Comparison of ENCODE assay signal across 9 mouse cellular contexts in the genomic region with DNA sequence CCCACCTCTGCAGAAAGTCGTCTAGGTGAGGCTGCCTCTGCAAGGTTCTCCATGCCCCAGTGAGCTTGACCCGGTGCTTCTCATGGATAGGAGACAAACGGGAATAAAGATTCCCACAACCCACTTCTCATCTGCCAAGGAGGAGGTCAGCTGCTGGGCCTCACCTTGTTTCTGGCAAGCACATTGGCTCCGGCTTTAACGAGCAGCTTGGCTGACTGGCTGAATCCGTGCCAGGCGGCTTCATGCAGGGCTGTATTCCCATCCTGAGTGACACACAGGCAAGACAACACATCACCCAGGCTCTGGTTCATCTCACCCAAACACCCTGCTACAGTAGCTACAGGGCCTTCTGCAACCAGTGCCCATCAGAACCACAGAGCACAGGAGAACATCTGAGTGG. TPM values are rescaled to one million over a fixed set of nuclear protein-coding genes. Genes with fewer than 3 reads are reported as not detected.
DNase-seq lines count a peak whose midpoint lies in the region; ATAC-seq lines count a peak whose summit lies in the region.
"Had no signal": no experiment of that assay in that cellular context is flagged by ENCODE, and none has a peak within 500 bp of the region (broad histone marks: within the 10 kb centered on the region; RNA-seq: fewer than 3 reads in every experiment).

No protein-coding gene starts in this region.

- ATAC-seq in hindbrain, embryonic 14.5 days (ENCODE audit: low FRiP score): peak; percentile 43; the same call in 1 of the 2 replicates
- no peak for ATAC-seq in hindbrain, embryonic 12.5 days (ENCODE audit: low FRiP score)
- ATAC-seq in liver, embryonic 12.5 days: no peak

- H3K4me2 ChIP-seq in hindbrain, embryonic 14.5 days (replicated peaks): no peak overlapping the region
- H3K4me2 ChIP-seq in hindbrain, embryonic 12.5 days (replicated peaks): no peak overlapping the region
- H3K4me2 ChIP-seq in liver, embryonic 12.5 days: no peak overlapping the region
- H3K4me2 ChIP-seq: limb, embryonic 12.5 days had no signal

- peak; percentile 53 for DNase-seq in hindbrain, embryonic 14.5 days (ENCODE audit: low spot score)
- DNase-seq in urinary bladder, postnatal 14 days (ENCODE audit: low spot score): peak; percentile 25
- DNase-seq in urinary bladder, adult 2 months (ENCODE audit: low spot score): no peak
- peak; percentile 58 for DNase-seq in heart, postnatal 4 days
- no peak for DNase-seq in urinary bladder, postnatal 10 days (ENCODE audit: low spot score)
- no peak for DNase-seq in embryo, embryonic 9.5 days (ENCODE audit: extremely low spot score)

- no peaks in the 10 kb centered on the region for H3K36me3 ChIP-seq in hindbrain, embryonic 14.5 days (replicated peaks; ENCODE audit: control insufficient read depth, insufficient read depth)
- peaks cover 5% of the 10 kb centered on the region; the same call in 1 of the 2 replicates for H3K36me3 ChIP-seq in hindbrain, embryonic 12.5 days
- H3K36me3 ChIP-seq in liver, embryonic 12.5 days: no peaks in the 10 kb centered on the region
- H3K36me3 ChIP-seq: limb, embryonic 12.5 days had no signal

- H3K27ac ChIP-seq in hindbrain, embryonic 14.5 days: no peak overlapping the region
- H3K27ac ChIP-seq in hindbrain, embryonic 12.5 days: no peak overlapping the region
- no peak overlapping the region for H3K27ac ChIP-seq in liver, embryonic 12.5 days
- H3K27ac ChIP-seq: limb, embryonic 12.5 days had no signal

- no peaks in the 10 kb centered on the region for H3K9me3 ChIP-seq in hindbrain, embryonic 14.5 days (ENCODE audit: control insufficient read depth, low read length)
- H3K9me3 ChIP-seq in hindbrain, embryonic 12.5 days (replicated peaks): no peaks in the 10 kb centered on the region
- no peaks in the 10 kb centered on the region for H3K9me3 ChIP-seq in liver, embryonic 12.5 days (replicated peaks)
- H3K9me3 ChIP-seq: limb, embryonic 12.5 days had no signal

- peaks cover 8% of the 10 kb centered on the region; the same call in 1 of the 2 replicates for H3K4me1 ChIP-seq in hindbrain, embryonic 14.5 days (replicated peaks; ENCODE audit: control insufficient read depth, insufficient read depth, low read length)
- H3K4me1 ChIP-seq in hindbrain, embryonic 12.5 days: no peaks in the 10 kb centered on the region
- H3K4me1 ChIP-seq in liver, embryonic 12.5 days: peaks cover 55% of the 10 kb centered on the region

- H3K9ac ChIP-seq in hindbrain, embryonic 14.5 days: no peak overlapping the region
- H3K9ac ChIP-seq in hindbrain, embryonic 12.5 days: no peak overlapping the region
- H3K9ac ChIP-seq in liver, embryonic 12.5 days: no peak overlapping the region
- H3K9ac ChIP-seq: limb, embryonic 12.5 days had no signal

- no peak overlapping the region for H3K4me3 ChIP-seq in hindbrain, embryonic 14.5 days (replicated peaks; ENCODE audit: low read length)
- H3K4me3 ChIP-seq in hindbrain, embryonic 12.5 days: no peak overlapping the region
- H3K4me3 ChIP-seq in liver, embryonic 12.5 days: no peak overlapping the region
- H3K4me3 ChIP-seq: limb, embryonic 12.5 days had no signal

- H3K27me3 ChIP-seq in hindbrain, embryonic 14.5 days (ENCODE audit: control insufficient read depth, insufficient read depth, low read length): no peaks in the 10 kb centered on the region
- no peaks in the 10 kb centered on the region for H3K27me3 ChIP-seq in hindbrain, embryonic 12.5 days
- H3K27me3 ChIP-seq in liver, embryonic 12.5 days (replicated peaks): no peaks in the 10 kb centered on the region
- H3K27me3 ChIP-seq: limb, embryonic 12.5 days had no signal

- WGBS in hindbrain, embryonic 14.5 days: 49% methylated on average over 7 of the region's 7 CpGs
- 61% methylated on average over 7 of the region's 7 CpGs for WGBS in hindbrain, embryonic 12.5 days
- WGBS in liver, embryonic 12.5 days (ENCODE audit: insufficient replicate concordance): 68% methylated on average over 7 of the region's 7 CpGs

RNA-seq across cellular contexts. Expression of a gene that starts 26.9 kb away (rescaled TPM):
- polyA plus RNA-seq in hindbrain, embryonic 14.5 days (2014; fragmentation: Nextera tagmentation; extraction: Ambion mirVana): 100 and 120 TPM in 2 replicates
- polyA plus RNA-seq in hindbrain, embryonic 12.5 days (2016; fragmentation: Nextera tagmentation; extraction: Ambion mirVana): 162 and 169 TPM in 2 replicates
- 59.9 and 79.3 TPM in 2 replicates for polyA plus RNA-seq in urinary bladder, adult 2 months (2012; rRNA removed)
- total RNA-seq in heart, postnatal 4 days (2021): 10 to 100 TPM; 46.4 to 51.0 TPM
- 45.2 and 48.3 TPM in 2 replicates for polyA plus RNA-seq in liver, embryonic 12.5 days (2016; fragmentation: Nextera tagmentation; extraction: Ambion mirVana)

Comparison
In these comparisons a context has a peak if more than half of its experiments do, and no peak if none do; other contexts are left out.
1. DNase-seq: peak in hindbrain, embryonic 14.5 days (single experiment), urinary bladder, postnatal 14 days (single experiment) and heart, postnatal 4 days (single experiment); none in urinary bladder, adult 2 months (single experiment), urinary bladder, postnatal 10 days (single experiment) and embryo, embryonic 9.5 days (single experiment).